Mouse (Mus musculus): Measurements from ENCODE around the gene Jarid2.

Jarid2 gene

DNA sequence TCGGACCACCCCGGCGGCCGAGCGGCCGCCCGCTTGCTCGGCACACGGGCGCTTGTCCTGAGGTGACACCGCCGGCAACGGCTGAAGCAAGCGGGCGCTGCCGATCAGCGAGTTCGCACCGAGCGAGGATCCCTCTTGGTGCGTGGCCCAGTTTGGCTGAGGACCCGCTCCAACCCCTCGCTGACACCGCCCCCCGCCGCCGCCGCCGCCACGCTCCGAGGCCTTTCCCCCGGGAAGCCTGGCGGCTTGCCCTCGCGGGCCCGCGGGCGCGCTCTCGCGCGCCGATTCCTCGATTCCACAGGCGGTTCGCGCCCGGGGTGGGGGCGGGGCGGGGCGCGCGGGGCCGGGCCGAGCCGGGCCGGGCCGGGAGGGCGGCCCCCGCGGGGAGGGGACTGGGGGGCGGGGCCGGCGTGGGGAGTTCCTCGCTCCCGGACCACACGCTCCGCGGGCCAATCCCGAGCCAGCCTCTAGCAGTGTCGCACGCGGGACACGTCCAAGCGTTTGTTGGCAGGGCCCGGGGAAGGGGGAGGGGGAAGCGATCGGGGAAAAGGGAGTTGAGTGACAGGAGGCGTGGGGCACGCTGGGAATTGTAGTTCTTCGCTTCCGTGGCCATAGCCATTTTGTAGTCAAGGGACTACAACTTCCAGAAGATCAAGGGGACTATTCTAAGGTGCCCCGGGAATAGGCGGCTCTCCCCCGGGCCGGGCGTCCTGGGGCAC is 1.0 kb downstream of the Jarid2 start:
- DNase-seq (ENCODE audit: low spot score) = peak; percentile 98

DNA sequence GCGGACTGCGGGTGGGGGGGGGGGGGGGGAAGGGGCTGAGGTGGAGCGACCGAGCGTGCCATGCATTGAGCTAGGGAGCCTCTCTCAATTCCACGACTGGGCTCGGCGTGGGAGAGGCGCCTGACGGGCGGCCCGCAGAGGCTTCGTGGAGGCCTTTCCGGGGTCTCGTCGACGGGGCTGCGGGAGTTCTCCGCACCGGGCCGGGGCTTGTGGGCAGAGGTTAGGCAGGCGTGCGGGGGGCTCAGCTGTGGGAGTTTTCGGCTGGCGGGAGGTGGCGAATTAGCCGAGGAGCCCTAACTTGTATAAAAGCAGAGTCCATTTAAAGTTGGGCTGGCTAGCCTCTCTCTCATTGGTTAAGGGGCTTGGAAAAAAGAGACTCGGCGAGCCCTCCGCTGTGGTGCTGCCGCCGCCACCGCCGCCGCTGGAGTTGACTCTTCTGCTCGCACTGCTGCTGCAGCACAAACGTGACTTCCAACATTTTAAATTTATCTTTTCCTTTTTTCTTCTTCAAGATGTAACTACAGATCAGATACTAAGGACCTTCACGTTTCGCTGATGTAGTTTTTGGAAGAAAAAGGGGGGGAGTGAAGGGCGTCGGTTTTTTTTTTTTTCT is 1.8 kb downstream of the Jarid2 start:
- DNase-seq (ENCODE audit: low spot score) = peak; percentile 42

GRCm38 (mm10) chr13:44731727-44732441 is 2.6 kb downstream of the Jarid2 start:
- DNase-seq (ENCODE audit: low spot score) = no peak

GRCm38 (mm10) chr13:44732442-44732974 is 3.2 kb downstream of the Jarid2 start:
- DNase-seq (ENCODE audit: low spot score) = no peak

- DNase-seq (ENCODE audit: low spot score) = no peak
Measured at GRCm38 (mm10) chr13:44733036-44733372, 3.7 kb downstream of the Jarid2 start.

GRCm38 (mm10) chr13:44733373-44734111 is 4.3 kb downstream of the Jarid2 start:
- peak; percentile 71 for DNase-seq (ENCODE audit: low spot score)

DNA sequence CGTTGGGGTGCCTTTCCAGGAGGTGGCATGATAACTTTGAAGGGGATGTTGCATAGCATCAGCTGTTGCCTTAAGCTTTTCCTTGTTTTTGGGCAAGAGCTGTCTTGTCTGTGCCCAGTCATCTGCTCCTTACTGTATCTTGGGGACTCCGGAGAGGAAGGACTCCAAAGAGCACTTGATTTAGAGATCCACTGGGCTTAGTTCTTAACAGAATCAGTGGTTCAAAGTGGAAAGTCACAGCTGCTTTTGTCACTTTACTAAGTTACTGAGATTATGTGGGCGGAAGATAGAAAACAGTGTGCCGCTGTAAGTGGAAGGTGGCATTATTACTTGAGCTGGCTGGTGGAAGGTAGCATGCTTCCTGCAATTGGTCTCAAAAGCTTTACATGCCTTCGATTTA is 5.2 kb downstream of the Jarid2 start:
- no peak for DNase-seq (ENCODE audit: low spot score)

GRCm38 (mm10) chr13:44735088-44735690 is 5.9 kb downstream of the Jarid2 start:
- no peak for DNase-seq (ENCODE audit: low spot score)

GRCm38 (mm10) chr13:44737297-44737696 is 8.0 kb downstream of the Jarid2 start:
- DNase-seq (ENCODE audit: low spot score) = no peak

DNA sequence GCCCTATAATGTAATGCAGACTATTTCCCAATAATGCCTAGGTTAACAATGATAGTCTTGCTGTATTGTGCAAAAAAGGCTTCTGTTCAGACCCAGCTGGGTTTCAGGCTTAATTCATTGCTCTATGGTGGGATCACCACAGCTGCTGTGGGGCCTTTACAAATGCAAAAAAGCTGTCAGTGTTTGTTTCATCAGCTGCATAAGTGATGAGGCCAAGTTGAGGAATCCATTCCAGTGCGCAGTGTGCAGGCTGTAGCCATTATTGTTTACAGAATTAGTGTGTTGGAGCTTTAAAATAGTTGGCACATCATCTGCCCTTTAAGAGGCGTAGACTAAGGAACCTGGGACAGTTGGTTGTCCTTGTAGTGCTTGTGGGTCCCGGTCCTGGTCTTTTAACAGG is 22.5 kb downstream of the Jarid2 start:
- DNase-seq (ENCODE audit: low spot score) = no peak

DNA sequence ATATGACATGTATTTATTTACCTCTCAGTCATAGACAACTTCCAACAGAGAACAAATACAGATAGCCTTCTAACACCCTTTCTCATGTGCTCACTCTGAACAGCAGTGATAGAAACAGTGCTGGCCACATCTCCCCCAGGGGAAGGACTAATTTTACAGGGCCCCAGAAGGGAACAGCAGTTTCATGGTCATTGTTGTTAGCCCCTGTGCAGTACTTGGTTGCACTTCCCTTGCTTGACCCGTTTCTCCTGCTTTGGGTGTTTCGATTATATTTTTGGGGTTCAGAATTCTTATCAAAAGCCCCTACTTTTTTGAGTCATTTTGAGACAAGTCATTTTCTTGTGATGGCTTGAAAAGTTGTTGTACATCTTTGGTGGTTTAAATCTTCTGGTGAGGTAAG is 23.9 kb downstream of the Jarid2 start:
- no peak for DNase-seq (ENCODE audit: low spot score)

- DNase-seq (ENCODE audit: low spot score) = no peak
Measured at GRCm38 (mm10) chr13:44755434-44755833, 26.2 kb downstream of the Jarid2 start.

GRCm38 (mm10) chr13:44758750-44759149 is 29.5 kb downstream of the Jarid2 start:
- no peak for DNase-seq (ENCODE audit: low spot score)

GRCm38 (mm10) chr13:44760761-44761160 is 31.5 kb downstream of the Jarid2 start:
- no peak for DNase-seq (ENCODE audit: low spot score)

GRCm38 (mm10) chr13:44763068-44763467 is 33.8 kb downstream of the Jarid2 start:
- no peak for DNase-seq (ENCODE audit: low spot score)

- no peak for DNase-seq (ENCODE audit: low spot score)
Measured at GRCm38 (mm10) chr13:44767751-44768150, 38.5 kb downstream of the Jarid2 start.

DNA sequence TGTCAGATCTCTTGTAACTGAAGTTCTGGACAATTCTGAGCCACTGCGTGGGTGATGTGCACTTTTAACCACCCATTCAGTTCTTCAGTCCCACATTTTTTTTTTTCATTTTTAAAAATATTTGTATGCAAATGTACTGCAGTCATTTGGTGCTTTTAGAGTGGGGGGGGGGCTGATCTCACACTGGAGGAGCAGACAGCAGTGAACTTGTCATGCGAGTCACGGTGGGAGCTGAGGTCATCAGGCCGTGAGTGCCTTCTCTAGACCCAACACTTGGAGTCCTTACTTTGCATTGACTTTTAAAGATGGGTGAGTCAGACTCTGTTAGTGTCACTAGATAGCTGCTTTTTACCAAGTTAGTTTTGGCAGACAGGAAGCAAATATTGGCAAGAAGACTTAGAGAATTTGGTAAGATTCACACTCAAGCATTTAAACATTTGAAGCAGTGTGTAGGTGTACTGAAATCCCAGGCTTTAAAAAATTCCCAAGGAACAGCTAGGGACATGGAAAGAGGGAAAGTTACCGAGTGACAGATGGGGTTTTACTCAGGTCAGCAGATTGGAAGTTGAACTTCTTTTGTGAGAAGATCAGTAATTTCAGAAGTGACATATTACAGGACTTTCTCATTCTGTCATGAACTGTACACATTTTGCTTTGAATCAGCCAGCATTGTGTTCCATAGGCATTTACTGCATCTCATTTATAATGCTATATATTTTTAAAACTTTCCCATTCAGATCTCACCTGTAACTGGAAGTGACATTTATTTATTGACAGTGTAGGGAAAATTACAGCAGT is 41.7 kb downstream of the Jarid2 start:
- DNase-seq (ENCODE audit: low spot score) = no peak

DNA sequence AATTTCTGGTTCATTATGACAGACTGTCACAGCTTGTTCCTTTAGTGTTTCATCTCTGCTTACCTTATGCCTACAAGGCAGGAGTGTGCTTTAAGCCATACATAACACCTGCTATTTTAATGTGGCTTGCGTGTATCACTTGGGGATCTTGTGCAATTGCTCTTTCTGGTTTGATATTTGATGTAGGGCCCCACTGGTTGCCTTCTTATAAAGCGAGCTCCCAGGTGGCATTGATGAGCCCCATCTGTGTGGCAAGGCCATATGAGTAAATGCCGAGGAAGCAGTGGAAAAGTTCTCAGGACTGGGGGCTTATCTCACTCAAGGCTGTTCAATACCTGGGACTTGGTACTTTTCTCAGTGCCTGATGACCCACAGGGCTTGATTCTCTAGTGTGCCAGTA is 43.5 kb downstream of the Jarid2 start:
- no peak for DNase-seq (ENCODE audit: low spot score)

DNA sequence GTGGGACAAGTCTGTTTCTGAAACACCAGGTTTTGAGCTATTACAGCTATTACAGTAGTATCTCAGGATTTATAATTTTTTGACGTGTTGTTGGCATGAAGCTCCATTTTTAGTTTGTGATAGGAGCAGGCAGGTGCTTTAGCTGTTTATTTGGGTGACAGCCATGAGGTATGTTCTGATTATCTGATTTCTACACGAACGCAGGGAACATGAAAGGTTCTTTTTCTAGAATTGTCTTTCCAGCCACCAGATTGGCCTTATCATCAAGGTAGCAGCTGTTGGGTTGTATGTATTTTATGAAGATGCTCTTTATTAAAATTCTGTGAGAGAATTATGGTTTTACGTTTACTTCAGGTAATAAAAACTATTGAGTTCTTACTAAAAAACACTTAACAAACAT is 45.1 kb downstream of the Jarid2 start:
- no peak for DNase-seq (ENCODE audit: low spot score)

DNA sequence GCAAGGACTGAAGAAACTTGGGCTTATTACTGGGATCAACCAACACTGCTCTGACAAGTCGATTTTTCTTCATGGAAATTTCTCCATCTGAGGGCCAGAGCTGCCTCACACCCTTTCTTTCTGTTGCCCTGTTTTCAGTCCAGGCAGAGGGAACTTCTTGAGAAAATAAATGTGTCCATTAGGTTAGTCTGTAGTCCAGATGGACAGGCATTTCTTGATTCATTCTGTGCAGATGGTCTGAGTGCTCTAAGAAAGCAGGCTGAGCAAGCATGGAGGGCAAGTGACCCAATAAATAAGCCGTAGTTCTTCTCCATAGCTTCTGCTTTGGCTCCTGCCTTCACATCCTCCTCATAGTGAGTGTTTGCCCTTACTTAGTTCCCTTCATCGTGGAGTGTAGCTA is 46.1 kb downstream of the Jarid2 start:
- DNase-seq (ENCODE audit: low spot score) = no peak

DNA sequence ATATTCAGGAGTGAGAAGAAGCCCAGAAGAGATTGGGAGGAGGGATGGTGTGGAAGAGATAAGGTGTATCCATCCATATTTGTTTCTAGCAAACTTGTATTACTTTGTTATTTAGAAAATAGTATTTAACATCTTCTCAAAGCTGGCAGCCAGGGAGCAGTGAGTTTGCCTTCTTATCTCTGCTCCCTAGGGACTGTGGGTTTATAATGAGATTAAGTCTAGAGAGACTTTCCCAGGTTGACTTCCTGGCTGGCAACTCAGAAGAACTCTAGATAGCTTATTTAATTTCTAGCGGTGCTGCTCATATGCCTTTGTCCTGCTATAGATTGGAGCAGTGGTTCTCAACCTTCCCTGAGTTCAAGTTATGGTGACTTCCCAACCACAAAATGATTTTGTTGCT is 51.2 kb downstream of the Jarid2 start:
- no peak for DNase-seq (ENCODE audit: low spot score)

Data from urinary bladder, postnatal 10 days (tissue).